Mouse (Mus musculus) small intestine, adult 2 months (tissue): ENCODE data around the gene Sez6l. TPM values are rescaled to one million over a fixed set of nuclear protein-coding genes. Genes with fewer than 3 reads are reported as not detected.

Experiments
- H3K27ac ChIP-seq: fragments of 200-500 bp; 2 replicates; pipeline ENCODE4 v1.5.1; 2012; ENCODE audit warnings: low read depth, low read length, control low read depth, inconsistent platforms; ENCODE audit not compliant: insufficient read depth
- H3K27me3 ChIP-seq: fragments of 200-500 bp; 2 replicates; pipeline ENCODE4 v1.6.1; 2012; ENCODE audit warnings: mild to moderate bottlenecking, moderate library complexity, low read length, inconsistent platforms; ENCODE audit not compliant: control insufficient read depth, insufficient read depth
- H3K36me3 ChIP-seq: fragments of 200-500 bp; 2 replicates; pipeline ENCODE4 v1.6.1; 2012; ENCODE audit warnings: mild to moderate bottlenecking, low read length, control low read depth, inconsistent platforms; ENCODE audit not compliant: control insufficient read depth, insufficient read depth
- H3K4me1 ChIP-seq: fragments of 200-500 bp; 2 replicates; pipeline ENCODE4 v1.6.1; 2012; ENCODE audit warnings: low read length, inconsistent platforms, mixed read lengths; ENCODE audit not compliant: control insufficient read depth, insufficient read depth, insufficient read length
- H3K4me3 ChIP-seq: fragments of 200-500 bp; 2 replicates; pipeline ENCODE4 v1.5.1; 2012; ENCODE audit warnings: low read depth, mild to moderate bottlenecking, control low read depth, inconsistent platforms, low read length, moderate library complexity
- CTCF ChIP-seq: fragments of 200-500 bp; IDR thresholded peaks from 2 replicates; pipeline ENCODE4 v1.5.1; 2012; ENCODE audit warnings: low read depth, mild to moderate bottlenecking, control low read depth, inconsistent platforms, low read length, moderate library complexity, mixed read lengths; ENCODE audit not compliant: insufficient replicate concordance, insufficient read length; ENCODE audit errors: extremely low read depth
- POLR2A ChIP-seq: fragments of 200-500 bp; IDR thresholded peaks from 2 replicates; pipeline ENCODE4 v1.6.1; 2012; ENCODE audit warnings: low read depth, mild to moderate bottlenecking, control low read depth, inconsistent platforms, low read length, moderate library complexity
- WGBS: fragments of 180-500 bp; shearing (Covaris S2); methylation state at CpG from one replicate; pipeline ENCODE4 v1.1.7; 2018; 5-methylcytosine and 5-hydroxymethylcytosine counted together
- polyA plus RNA-seq: library from polyadenylated mRNA; depleted of rRNA; stranded (reverse); fragments of >200 nt; gene quantifications from 2 replicates; pipeline ENCODE4 v1.2.3, GENCODE M21; 2012

The Sez6l gene
- polyA plus RNA-seq, 1 experiment = 0.42 TPM

GRCm38 (mm10) chr5:112454966-112455555 lies 121.9 kb downstream of the Sez6l start:
- H3K4me3 ChIP-seq = no peak overlapping the region
- TF ChIP-seq POLR2A = no peak
- TF ChIP-seq CTCF = no peak
- H3K27me3 ChIP-seq = no peaks in the 10 kb centered on the region
- H3K27ac ChIP-seq = no peak overlapping the region
- no peaks in the 10 kb centered on the region for H3K36me3 ChIP-seq
- H3K4me1 ChIP-seq = no peaks in the 10 kb centered on the region
- 56% methylated on average over 12 of the region's 12 CpGs for WGBS

GRCm38 (mm10) chr5:112453088-112453487 lies 123.9 kb downstream of the Sez6l start:
- no peaks in the 10 kb centered on the region for H3K27me3 ChIP-seq
- 60% methylated on average over 9 of the region's 9 CpGs for WGBS
- TF ChIP-seq CTCF (no peak), POLR2A (no peak)
- H3K27ac ChIP-seq = no peak overlapping the region
- H3K4me1 ChIP-seq = no peaks in the 10 kb centered on the region
- H3K4me3 ChIP-seq = no peak overlapping the region
- H3K36me3 ChIP-seq = no peaks in the 10 kb centered on the region

GRCm38 (mm10) chr5:112448747-112449440 lies 128.1 kb downstream of the Sez6l start, which contains the start of gene Gm6588:
Gm6588 (plus strand) TSS chr5:112449426.
- no peak within 1 kb of the TSS for H3K4me3 ChIP-seq
- no peaks in the 10 kb centered on the region for H3K4me1 ChIP-seq
- TF ChIP-seq POLR2A (no peak), CTCF (no peak)
- H3K36me3 ChIP-seq = no peaks in the 10 kb centered on the region
- 63% methylated on average over 18 of the region's 18 CpGs for WGBS
- no peaks in the 10 kb centered on the region for H3K27me3 ChIP-seq
- no peak within 1 kb of the TSS for H3K27ac ChIP-seq

- H3K4me3 ChIP-seq = no peak overlapping the region
- WGBS = 56% methylated on average over 10 of the region's 10 CpGs
- H3K4me1 ChIP-seq = no peaks in the 10 kb centered on the region
- H3K36me3 ChIP-seq = no peaks in the 10 kb centered on the region
- H3K27me3 ChIP-seq = no peaks in the 10 kb centered on the region
- no peak overlapping the region for H3K27ac ChIP-seq
- TF ChIP-seq POLR2A = no peak
- no peak for TF ChIP-seq CTCF
Measured at GRCm38 (mm10) chr5:112438535-112438934, 138.4 kb downstream of the Sez6l start.

- Histone ChIP-seq H3K27me3 (0 out of 2 replicates have a peak, but pooled peaks cover 2% of the 10 kb centered on the region), H3K4me1 (peaks cover 4% of the 10 kb centered on the region; the same call in 1 of the 2 replicates), H3K27ac (no peak overlapping the region), H3K4me3 (no peak overlapping the region), H3K36me3 (no peaks in the 10 kb centered on the region)
- TF ChIP-seq CTCF = peak; percentile 86; the same call in 1 of the 2 replicates
- no peak for TF ChIP-seq POLR2A
- 3% methylated on average over 8 of the region's 8 CpGs for WGBS
Measured at GRCm38 (mm10) chr5:112433004-112433403, 144.0 kb downstream of the Sez6l start.

GRCm38 (mm10) chr5:112432033-112432432 lies 145.0 kb downstream of the Sez6l start:
- Histone ChIP-seq H3K27ac (no peak overlapping the region), H3K4me3 (no peak overlapping the region), H3K36me3 (no peaks in the 10 kb centered on the region), H3K27me3 (0 out of 2 replicates have a peak, but pooled peaks cover 2% of the 10 kb centered on the region), H3K4me1 (peaks cover 4% of the 10 kb centered on the region; the same call in 1 of the 2 replicates)
- TF ChIP-seq CTCF = no peak
- TF ChIP-seq POLR2A = no peak
- WGBS = 91% methylated on average over 5 of the region's 5 CpGs

- no peaks in the 10 kb centered on the region for H3K36me3 ChIP-seq
- TF ChIP-seq POLR2A (no peak), CTCF (no peak)
- no peak overlapping the region for H3K27ac ChIP-seq
- 13% methylated on average over 14 of the region's 14 CpGs for WGBS
- H3K4me1 ChIP-seq = peaks cover 4% of the 10 kb centered on the region; the same call in 1 of the 2 replicates
- peak overlapping the region; percentile 51 for H3K4me3 ChIP-seq
- H3K27me3 ChIP-seq = 0 out of 2 replicates have a peak, but pooled peaks cover 2% of the 10 kb centered on the region
Measured at GRCm38 (mm10) chr5:112431120-112431775, 145.7 kb downstream of the Sez6l start.
